Mouse (Mus musculus): ENCODE measurements around the gene Hook2.
A peak's percentile ranks its signal among the peaks of the same experiment; 100 is the strongest.

The Hook2 gene

GRCm38 (mm10) chr8:84987388-84987787, 3.0 kb upstream of the Hook2 start:
- DNase-seq (ENCODE audit: low spot score), result no peak

GRCm38 (mm10) chr8:84987903-84988302, 2.5 kb upstream of the Hook2 start:
- DNase-seq (ENCODE audit: low spot score), result no peak

- DNase-seq (ENCODE audit: low spot score), result peak; percentile 77
Observed at GRCm38 (mm10) chr8:84989311-84989731, 1.1 kb upstream of the Hook2 start.

GRCm38 (mm10) chr8:84989810-84990209, 593 bp upstream of the Hook2 start:
- peak; percentile 83 for DNase-seq (ENCODE audit: low spot score)

- DNase-seq (ENCODE audit: low spot score), result peak; percentile 93
Observed at GRCm38 (mm10) chr8:84990836-84991235, 433 bp downstream of the Hook2 start.

GRCm38 (mm10) chr8:84994375-84994774, 4.0 kb downstream of the Hook2 start:
- peak; percentile 56 for DNase-seq (ENCODE audit: low spot score)

- no peak for DNase-seq (ENCODE audit: low spot score)
Observed at GRCm38 (mm10) chr8:84995680-84996079, 5.3 kb downstream of the Hook2 start.

GRCm38 (mm10) chr8:84996978-84997377, 6.6 kb downstream of the Hook2 start:
- no peak for DNase-seq (ENCODE audit: low spot score)

- peak; percentile 73 for DNase-seq (ENCODE audit: low spot score)
Observed at GRCm38 (mm10) chr8:84997649-84998295, 7.4 kb downstream of the Hook2 start.

- no peak for DNase-seq (ENCODE audit: low spot score)
Observed at GRCm38 (mm10) chr8:85007686-85008085, 17.3 kb downstream of the Hook2 start.

GRCm38 (mm10) chr8:85011242-85011641, 20.8 kb downstream of the Hook2 start:
- no peak for DNase-seq (ENCODE audit: low spot score)

- peak; percentile 50 for DNase-seq (ENCODE audit: low spot score)
Observed at GRCm38 (mm10) chr8:85013230-85013840, 22.9 kb downstream of the Hook2 start.

GRCm38 (mm10) chr8:85014431-85014830, 24.0 kb downstream of the Hook2 start, which contains the start of gene Best2:
Best2 (minus strand) TSS chr8:85014531.
- DNase-seq (ENCODE audit: low spot score), result no peak

GRCm38 (mm10) chr8:85016724-85017123, 26.3 kb downstream of the Hook2 start:
- no peak for DNase-seq (ENCODE audit: low spot score)

- DNase-seq (ENCODE audit: low spot score), result no peak
Observed at GRCm38 (mm10) chr8:85017209-85017608, 26.8 kb downstream of the Hook2 start.

- no peak for DNase-seq (ENCODE audit: low spot score)
Observed at GRCm38 (mm10) chr8:85021514-85022055, 31.2 kb downstream of the Hook2 start.

GRCm38 (mm10) chr8:85023846-85024245, 33.4 kb downstream of the Hook2 start:
- no peak for DNase-seq (ENCODE audit: low spot score)

- DNase-seq (ENCODE audit: low spot score), result peak; percentile 91
Observed at GRCm38 (mm10) chr8:85025098-85025932, 34.9 kb downstream of the Hook2 start, which contains the start of gene Asna1. Asna1 (minus strand) TSS chr8:85025281.

- peak; percentile 96 for DNase-seq (ENCODE audit: low spot score)
Observed at GRCm38 (mm10) chr8:85026670-85027515, 36.5 kb downstream of the Hook2 start, which contains the start of gene Trir. Trir (plus strand) TSS chr8:85026823.

- no peak for DNase-seq (ENCODE audit: low spot score)
Observed at GRCm38 (mm10) chr8:85027516-85027855, 37.1 kb downstream of the Hook2 start.

- DNase-seq (ENCODE audit: low spot score), result no peak
Observed at GRCm38 (mm10) chr8:85027922-85028321, 37.5 kb downstream of the Hook2 start.

- DNase-seq (ENCODE audit: low spot score), result no peak
Observed at GRCm38 (mm10) chr8:85029271-85029670, 38.9 kb downstream of the Hook2 start.

Measured in yolk sac, embryonic 10.5 days (tissue).